Mouse (Mus musculus) heart, adult 9 months (tissue): ENCODE data around the gene Efhd2.

Source experiments
- DNase-seq, 2 experiments: peaks; one replicate each; pipeline ENCODE4 v3.0.0; 2022; ENCODE audit warnings: low spot score in 2 of 2

Gene Efhd2

GRCm38 (mm10) chr4:141858501-141858900 is 16.2 kb downstream of the Efhd2 start:
- DNase-seq, result peak in 1 of 2 experiments; percentile 71

DNA sequence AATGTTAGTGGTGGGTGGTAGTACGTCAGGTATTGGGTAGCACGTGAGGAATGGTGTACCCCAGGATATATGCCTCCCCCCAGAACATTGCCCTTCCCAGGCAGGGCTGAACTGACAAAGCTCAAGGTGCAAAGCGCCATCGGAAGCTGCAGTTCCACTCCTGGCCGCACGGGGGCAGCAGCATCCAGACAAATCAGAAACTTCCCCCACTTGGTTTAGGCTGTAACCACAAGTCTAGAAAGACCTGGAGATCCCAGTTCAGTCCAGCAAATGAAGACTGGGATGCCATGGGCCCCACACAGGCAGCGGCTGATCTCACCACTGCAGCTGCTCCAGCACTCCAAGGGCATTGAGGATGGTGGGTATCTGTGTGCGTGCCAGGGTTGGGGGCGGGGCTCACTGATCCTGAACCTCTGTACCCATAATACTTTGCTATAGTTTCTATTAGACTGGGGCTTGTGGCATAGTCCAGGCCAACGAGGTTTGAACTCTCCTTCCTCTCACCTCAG is 17.2 kb downstream of the Efhd2 start:
- peak; percentile 73 to 79 for DNase-seq

GRCm38 (mm10) chr4:141853437-141853836 is 21.3 kb downstream of the Efhd2 start:
- no peak for DNase-seq

GRCm38 (mm10) chr4:141845999-141846398 is 28.7 kb downstream of the Efhd2 start, which contains the start of gene Ctrc:
Gene Ctrc, minus strand, starts transcription at chr4:141846359.
- no peak for DNase-seq

- DNase-seq, result no peak
These were observed 40.1 kb downstream of the Efhd2 start for GRCm38 (mm10) chr4:141834536-141835095.

DNA sequence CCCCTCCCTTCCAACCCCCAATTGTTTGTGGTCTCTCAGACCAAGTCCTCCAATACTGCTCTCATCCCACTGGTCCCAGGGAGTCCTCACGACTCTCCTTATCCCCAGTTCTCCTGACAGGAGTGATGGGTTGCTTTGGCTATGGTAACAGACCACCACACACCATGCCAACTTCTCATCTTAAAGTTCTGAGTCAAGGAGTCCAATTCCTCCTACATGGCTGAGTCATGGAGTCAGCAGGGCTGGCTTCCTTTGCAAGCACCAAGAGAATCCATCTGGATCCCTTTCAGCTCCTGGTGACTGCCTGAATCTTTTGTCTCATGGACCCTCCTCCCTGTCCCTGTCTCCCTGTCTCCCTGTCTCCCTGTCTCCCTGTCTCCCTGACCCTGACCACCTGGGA is 40.8 kb downstream of the Efhd2 start:
- no peak for DNase-seq

GRCm38 (mm10) chr4:141831361-141831760 is 43.4 kb downstream of the Efhd2 start:
- DNase-seq, result no peak

- no peak for DNase-seq
These were observed 44.3 kb downstream of the Efhd2 start for GRCm38 (mm10) chr4:141830381-141830780.

- peak; percentile 14 to 39 for DNase-seq
These were observed 46.5 kb downstream of the Efhd2 start for GRCm38 (mm10) chr4:141828177-141828576.

- DNase-seq, result no peak
These were observed 47.3 kb downstream of the Efhd2 start for GRCm38 (mm10) chr4:141827401-141827800.

DNA sequence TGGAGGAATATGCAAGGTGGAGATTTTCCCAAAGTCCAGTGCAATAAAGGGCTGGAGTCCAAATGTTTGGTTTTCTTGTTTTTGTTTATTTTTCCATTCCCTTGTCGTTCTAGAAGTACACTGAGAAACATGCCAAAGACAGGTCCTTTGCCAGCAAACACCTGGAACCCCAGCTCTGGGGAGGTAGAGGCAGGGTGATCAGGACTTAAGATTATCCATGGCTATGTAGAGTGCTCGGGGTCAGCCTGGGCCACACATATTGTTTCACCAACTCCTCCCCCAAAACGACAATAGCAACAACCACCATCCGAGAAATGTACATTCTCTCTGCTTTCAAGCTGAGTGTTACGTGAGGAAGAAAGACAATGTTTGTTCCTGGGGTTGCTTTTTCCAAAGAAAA is 48.7 kb downstream of the Efhd2 start, which contains the start of gene Cela2a:
Cela2a (minus strand) TSS at position 101 of the 400 bp plus-strand sequence.
- no peak for DNase-seq

- DNase-seq, result no peak
These were observed 51.7 kb downstream of the Efhd2 start for GRCm38 (mm10) chr4:141822979-141823378.

GRCm38 (mm10) chr4:141822089-141822488 is 52.6 kb downstream of the Efhd2 start:
- DNase-seq, result no peak

DNA sequence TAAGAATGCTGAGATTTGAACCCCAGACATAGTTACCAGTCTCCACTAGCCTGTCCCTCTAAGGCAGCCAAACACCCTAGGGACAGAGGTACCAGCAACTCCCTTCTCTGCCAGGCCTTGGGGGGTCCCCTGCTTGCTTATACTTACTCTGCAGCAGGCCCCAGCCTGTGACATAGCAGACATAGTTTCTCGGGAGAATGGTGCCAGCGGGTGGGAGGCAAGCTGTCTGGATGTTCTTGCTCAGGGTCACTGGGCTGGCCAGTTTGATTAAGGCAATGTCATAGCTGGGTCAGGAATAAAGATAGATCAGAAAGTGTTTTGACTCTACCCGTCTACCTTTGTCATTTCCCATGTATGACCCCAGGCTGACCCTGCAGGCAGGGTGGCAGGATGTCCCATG is 53.5 kb downstream of the Efhd2 start:
- no peak for DNase-seq

DNA sequence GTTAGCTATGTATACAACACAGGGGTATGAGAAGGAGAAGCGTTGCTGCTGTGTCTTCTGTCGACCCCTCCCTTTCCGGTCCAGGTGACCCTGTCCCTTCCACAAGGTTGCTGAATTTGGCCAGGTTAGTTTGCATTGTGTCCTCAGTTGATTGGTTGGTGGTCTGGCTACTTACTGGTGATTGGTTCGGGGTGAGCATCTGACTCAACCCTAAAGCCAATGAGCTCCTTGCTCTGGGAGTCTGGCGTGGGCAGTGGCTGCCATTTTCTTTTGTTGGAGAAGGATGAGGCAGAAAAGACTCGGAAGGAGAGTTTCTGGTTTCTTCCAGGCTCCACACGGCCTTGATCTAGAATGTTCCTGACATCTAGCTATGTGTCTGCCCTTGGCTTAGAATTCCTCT is 55.4 kb downstream of the Efhd2 start:
- DNase-seq, result no peak

GRCm38 (mm10) chr4:141818861-141819260 is 55.9 kb downstream of the Efhd2 start:
- DNase-seq, result no peak

DNA sequence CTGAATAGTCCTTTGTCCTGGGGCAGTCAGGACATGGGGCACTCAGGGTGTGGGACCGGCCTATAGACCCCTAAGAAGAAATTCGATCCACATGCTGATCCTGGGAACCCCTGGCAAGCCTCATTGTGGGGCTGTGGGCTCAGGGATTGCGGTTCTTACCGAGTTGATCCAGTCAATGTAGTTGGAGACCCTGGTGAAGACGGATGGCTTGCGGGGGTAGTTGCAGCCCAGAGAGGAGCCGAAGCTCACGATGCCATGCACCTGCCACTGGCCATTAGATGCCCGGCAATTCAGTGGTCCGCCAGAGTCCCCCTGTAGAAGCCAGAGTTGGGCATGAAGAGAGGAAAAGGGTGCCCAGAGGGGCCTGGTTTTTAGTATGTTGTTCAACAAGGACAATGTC is 57.0 kb downstream of the Efhd2 start:
- DNase-seq, result no peak

GRCm38 (mm10) chr4:141816776-141817655 is 57.7 kb downstream of the Efhd2 start:
- DNase-seq, result no peak

DNA sequence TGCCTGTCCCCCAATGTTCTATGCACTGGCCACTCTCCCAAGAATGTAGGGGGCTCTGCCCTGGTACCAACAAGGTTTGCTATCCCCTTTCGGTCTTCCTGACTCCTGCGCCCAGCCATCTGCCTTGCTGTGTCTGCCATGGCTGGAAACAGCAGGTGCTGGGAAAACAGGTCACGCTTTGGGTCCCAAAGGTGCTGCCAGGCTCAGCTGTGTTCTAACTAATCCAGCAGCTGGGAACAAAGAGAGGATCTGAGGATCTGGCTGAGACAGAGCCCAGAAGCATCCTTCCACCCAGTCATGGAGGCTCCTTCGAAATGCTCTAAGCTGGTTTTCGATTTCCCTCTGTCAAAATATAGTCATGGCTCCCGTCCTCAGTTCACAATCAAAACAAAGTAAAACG is 58.5 kb downstream of the Efhd2 start:
- DNase-seq, result no peak

DNA sequence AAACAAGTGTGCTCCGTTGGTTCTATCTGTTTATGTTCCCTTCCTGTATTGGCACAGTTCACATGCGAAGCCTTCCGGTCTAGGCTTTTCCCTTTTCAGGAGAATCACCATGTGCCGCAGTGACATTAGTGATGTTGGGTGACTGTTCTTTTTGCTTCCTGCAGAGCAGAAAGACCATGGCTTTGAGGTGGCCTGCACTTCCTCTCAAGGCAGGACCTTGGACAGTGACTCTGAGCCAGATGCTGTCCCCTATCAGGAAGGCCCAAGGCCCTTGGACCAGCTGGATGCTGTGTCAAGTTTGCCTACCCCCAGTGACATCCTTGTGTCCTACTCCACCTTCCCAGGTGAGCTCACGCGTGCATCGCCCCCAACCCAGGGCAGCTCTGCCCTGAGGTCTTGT is 63.3 kb downstream of the Efhd2 start:
- no peak for DNase-seq

- DNase-seq, result no peak
These were observed 63.7 kb downstream of the Efhd2 start for GRCm38 (mm10) chr4:141810975-141811374.

DNA sequence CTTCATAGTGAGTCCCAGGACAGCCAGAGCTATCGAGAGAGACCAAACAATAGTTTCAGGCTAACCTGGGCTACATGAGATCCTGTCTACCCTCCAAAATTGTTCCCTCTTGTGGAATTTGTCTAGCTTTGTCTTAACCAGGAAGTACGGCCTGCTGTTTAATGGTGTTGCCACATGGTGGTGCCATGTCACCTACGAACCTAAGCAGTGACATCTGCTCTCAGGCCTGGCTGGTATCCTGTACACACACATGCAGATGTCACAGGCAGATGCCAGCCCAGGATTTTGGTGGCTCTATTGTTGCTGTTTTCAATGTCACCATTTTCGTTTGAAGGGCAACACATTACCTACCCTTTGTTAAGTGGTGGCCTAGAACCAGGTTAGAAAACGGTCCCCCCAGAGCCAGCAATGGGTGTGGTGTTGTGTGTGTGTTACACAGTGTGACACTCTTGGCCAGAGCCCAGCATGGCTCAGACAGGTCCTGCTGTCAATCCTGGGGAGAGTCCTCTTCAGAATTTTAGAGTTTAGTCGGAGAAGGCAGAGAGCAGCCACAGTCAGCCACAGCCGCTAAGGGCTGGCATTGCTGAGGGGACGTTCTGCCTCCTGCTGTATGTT is 64.8 kb downstream of the Efhd2 start:
- DNase-seq, result no peak
